Mouse (Mus musculus): ENCODE results near the gene Tubal3.

DNA sequence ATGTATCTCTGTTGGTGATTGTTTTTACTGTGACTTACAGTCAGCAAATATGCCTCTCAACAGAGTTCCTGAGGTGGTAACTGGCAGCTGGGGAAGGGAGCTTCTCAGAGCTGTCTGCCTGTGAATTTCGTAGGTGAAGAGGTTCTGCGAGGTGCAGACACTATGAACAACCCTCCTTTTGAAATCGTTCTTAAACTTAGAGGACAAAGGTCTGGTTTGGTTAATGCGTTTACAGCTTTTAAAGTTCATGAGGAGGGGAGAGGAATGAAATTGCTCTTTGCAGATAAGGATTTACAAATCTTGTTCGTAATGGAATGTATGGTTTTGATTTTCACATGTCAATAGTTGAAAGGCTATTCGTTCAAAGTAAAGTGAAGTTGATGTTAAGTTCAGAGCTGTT lies 7.6 kb downstream of the Tubal3 start:
- TF ChIP-seq CTCF (conservative IDR thresholded peaks at IDR 0.05; ENCODE audit: low read length), result no peak
- no peak for TF ChIP-seq NANOG (IDR thresholded peaks at IDR 0.05; ENCODE audit: borderline replicate concordance, low read length)
